Mouse (Mus musculus): ENCODE data around the gene Mxd1. TPM values are rescaled to one million over a fixed set of nuclear protein-coding genes. Genes with fewer than 3 reads are reported as not detected.

Gene Mxd1
- polyA plus RNA-seq, 1 experiment from 2014 or later: 11.9 TPM

GRCm38 (mm10) chr6:86658501-86658900 lies 10.5 kb downstream of the Mxd1 start:
- Histone ChIP-seq H3K9me3 (ENCODE audit: low read length) (no peaks in the 10 kb centered on the region), H3K4me1 (ENCODE audit: insufficient read depth, low read length) (no peaks in the 10 kb centered on the region), H3K4me3 (ENCODE audit: low read length) (no peak overlapping the region), H3K27me3 (ENCODE audit: insufficient read depth, low read length) (no peaks in the 10 kb centered on the region), H3K27ac (ENCODE audit: low read length) (no peak overlapping the region), H3K9ac (replicated peaks; ENCODE audit: low read length) (no peak overlapping the region), H3K4me2 (replicated peaks; ENCODE audit: low read depth, low read length) (no peak overlapping the region), H3K36me3 (ENCODE audit: insufficient read depth, low read length) (peaks cover 25% of the 10 kb centered on the region)
- ATAC-seq (ENCODE audit: low FRiP score, low TSS enrichment): no peak
- 77% methylated on average over 3 of the region's 3 CpGs for WGBS

GRCm38 (mm10) chr6:86654270-86654916 lies 14.6 kb downstream of the Mxd1 start:
- Histone ChIP-seq H3K4me1 (ENCODE audit: insufficient read depth, low read length) (no peaks in the 10 kb centered on the region), H3K27me3 (ENCODE audit: insufficient read depth, low read length) (no peaks in the 10 kb centered on the region), H3K27ac (ENCODE audit: low read length) (no peak overlapping the region), H3K4me3 (ENCODE audit: low read length) (no peak overlapping the region), H3K36me3 (ENCODE audit: insufficient read depth, low read length) (peaks cover 31% of the 10 kb centered on the region), H3K9ac (replicated peaks; ENCODE audit: low read length) (no peak overlapping the region), H3K9me3 (ENCODE audit: low read length) (no peaks in the 10 kb centered on the region), H3K4me2 (replicated peaks; ENCODE audit: low read depth, low read length) (no peak overlapping the region)
- 74% methylated on average over 9 of the region's 9 CpGs for WGBS
- no peak for ATAC-seq (ENCODE audit: low FRiP score, low TSS enrichment)

- peaks cover 35% of the 10 kb centered on the region for H3K36me3 ChIP-seq (ENCODE audit: insufficient read depth, low read length)
- H3K27ac ChIP-seq (ENCODE audit: low read length): no peak overlapping the region
- no peaks in the 10 kb centered on the region for H3K9me3 ChIP-seq (ENCODE audit: low read length)
- H3K9ac ChIP-seq (replicated peaks; ENCODE audit: low read length): no peak overlapping the region
- no peak overlapping the region for H3K4me3 ChIP-seq (ENCODE audit: low read length)
- no peaks in the 10 kb centered on the region for H3K4me1 ChIP-seq (ENCODE audit: insufficient read depth, low read length)
- H3K4me2 ChIP-seq (replicated peaks; ENCODE audit: low read depth, low read length): no peak overlapping the region
- 86% methylated on average over 6 of the region's 6 CpGs for WGBS
- H3K27me3 ChIP-seq (ENCODE audit: insufficient read depth, low read length): no peaks in the 10 kb centered on the region
- no peak for ATAC-seq (ENCODE audit: low FRiP score, low TSS enrichment)
Measured at GRCm38 (mm10) chr6:86653026-86653425, 15.9 kb downstream of the Mxd1 start.

- Histone ChIP-seq H3K27ac (ENCODE audit: low read length) (no peak overlapping the region), H3K4me2 (replicated peaks; ENCODE audit: low read depth, low read length) (no peak overlapping the region), H3K9me3 (ENCODE audit: low read length) (no peaks in the 10 kb centered on the region), H3K36me3 (ENCODE audit: insufficient read depth, low read length) (peaks cover 19% of the 10 kb centered on the region), H3K27me3 (ENCODE audit: insufficient read depth, low read length) (no peaks in the 10 kb centered on the region), H3K4me1 (ENCODE audit: insufficient read depth, low read length) (no peaks in the 10 kb centered on the region), H3K9ac (replicated peaks; ENCODE audit: low read length) (no peak overlapping the region), H3K4me3 (ENCODE audit: low read length) (no peak overlapping the region)
- WGBS: 76% methylated on average over 7 of the region's 7 CpGs
- ATAC-seq (ENCODE audit: low FRiP score, low TSS enrichment): no peak
Measured at GRCm38 (mm10) chr6:86646143-86646542, 22.8 kb downstream of the Mxd1 start.

GRCm38 (mm10) chr6:86645551-86645950 lies 23.4 kb downstream of the Mxd1 start:
- no peak for ATAC-seq (ENCODE audit: low FRiP score, low TSS enrichment)

GRCm38 (mm10) chr6:86644775-86645400 lies 24.1 kb downstream of the Mxd1 start:
- H3K4me1 ChIP-seq (ENCODE audit: insufficient read depth, low read length): no peaks in the 10 kb centered on the region
- WGBS: 83% methylated on average over 3 of the region's 3 CpGs
- no peak for ATAC-seq (ENCODE audit: low FRiP score, low TSS enrichment)

More at GRCm38 (mm10) chr6:86645551-86645950, 23.4 kb downstream of the Mxd1 start:
- Histone ChIP-seq H3K9me3 (ENCODE audit: low read length) (no peaks in the 10 kb centered on the region), H3K4me2 (replicated peaks; ENCODE audit: low read depth, low read length) (no peak overlapping the region), H3K27me3 (ENCODE audit: insufficient read depth, low read length) (no peaks in the 10 kb centered on the region), H3K36me3 (ENCODE audit: insufficient read depth, low read length) (peaks cover 13% of the 10 kb centered on the region), H3K27ac (ENCODE audit: low read length) (no peak overlapping the region), H3K4me1 (ENCODE audit: insufficient read depth, low read length) (no peaks in the 10 kb centered on the region), H3K9ac (replicated peaks; ENCODE audit: low read length) (no peak overlapping the region), H3K4me3 (ENCODE audit: low read length) (no peak overlapping the region)
- 63% methylated on average over 4 of the region's 4 CpGs for WGBS

GRCm38 (mm10) chr6:86641716-86642115 lies 27.2 kb downstream of the Mxd1 start:
- H3K4me1 ChIP-seq (ENCODE audit: insufficient read depth, low read length): no peaks in the 10 kb centered on the region
- H3K9ac ChIP-seq (replicated peaks; ENCODE audit: low read length): no peak overlapping the region
- WGBS: 70% methylated on average over 8 of the region's 8 CpGs
- no peaks in the 10 kb centered on the region for H3K27me3 ChIP-seq (ENCODE audit: insufficient read depth, low read length)
- no peak overlapping the region for H3K4me3 ChIP-seq (ENCODE audit: low read length)
- no peak overlapping the region for H3K27ac ChIP-seq (ENCODE audit: low read length)
- no peaks in the 10 kb centered on the region for H3K9me3 ChIP-seq (ENCODE audit: low read length)
- no peak overlapping the region for H3K4me2 ChIP-seq (replicated peaks; ENCODE audit: low read depth, low read length)
- ATAC-seq (ENCODE audit: low FRiP score, low TSS enrichment): no peak
- no peaks in the 10 kb centered on the region for H3K36me3 ChIP-seq (ENCODE audit: insufficient read depth, low read length)

More at GRCm38 (mm10) chr6:86644775-86645400, 24.1 kb downstream of the Mxd1 start:
- peaks cover 7% of the 10 kb centered on the region; the same call in 1 of the 2 replicates for H3K36me3 ChIP-seq (ENCODE audit: insufficient read depth, low read length)
- H3K4me2 ChIP-seq (replicated peaks; ENCODE audit: low read depth, low read length): no peak overlapping the region
- no peak overlapping the region for H3K27ac ChIP-seq (ENCODE audit: low read length)
- H3K4me3 ChIP-seq (ENCODE audit: low read length): no peak overlapping the region
- no peaks in the 10 kb centered on the region for H3K9me3 ChIP-seq (ENCODE audit: low read length)
- no peak overlapping the region for H3K9ac ChIP-seq (replicated peaks; ENCODE audit: low read length)
- H3K27me3 ChIP-seq (ENCODE audit: insufficient read depth, low read length): no peaks in the 10 kb centered on the region

- no peak overlapping the region for H3K9ac ChIP-seq (replicated peaks; ENCODE audit: low read length)
- no peaks in the 10 kb centered on the region for H3K27me3 ChIP-seq (ENCODE audit: insufficient read depth, low read length)
- no peaks in the 10 kb centered on the region for H3K9me3 ChIP-seq (ENCODE audit: low read length)
- no peak overlapping the region for H3K4me2 ChIP-seq (replicated peaks; ENCODE audit: low read depth, low read length)
- no peaks in the 10 kb centered on the region for H3K36me3 ChIP-seq (ENCODE audit: insufficient read depth, low read length)
- ATAC-seq (ENCODE audit: low FRiP score, low TSS enrichment): no peak
- no peak overlapping the region for H3K27ac ChIP-seq (ENCODE audit: low read length)
- H3K4me1 ChIP-seq (ENCODE audit: insufficient read depth, low read length): no peaks in the 10 kb centered on the region
- WGBS: 81% methylated on average over 8 of the region's 8 CpGs
- H3K4me3 ChIP-seq (ENCODE audit: low read length): no peak overlapping the region
Measured at GRCm38 (mm10) chr6:86640776-86641175, 28.2 kb downstream of the Mxd1 start.

- Histone ChIP-seq H3K36me3 (ENCODE audit: insufficient read depth, low read length) (no peaks in the 10 kb centered on the region), H3K27ac (ENCODE audit: low read length) (no peak overlapping the region), H3K9ac (replicated peaks; ENCODE audit: low read length) (no peak overlapping the region), H3K4me2 (replicated peaks; ENCODE audit: low read depth, low read length) (no peak overlapping the region), H3K27me3 (ENCODE audit: insufficient read depth, low read length) (no peaks in the 10 kb centered on the region), H3K4me3 (ENCODE audit: low read length) (no peak overlapping the region), H3K4me1 (ENCODE audit: insufficient read depth, low read length) (no peaks in the 10 kb centered on the region), H3K9me3 (ENCODE audit: low read length) (no peaks in the 10 kb centered on the region)
- WGBS: 79% methylated on average over 3 of the region's 3 CpGs
- ATAC-seq (ENCODE audit: low FRiP score, low TSS enrichment): no peak
Measured at GRCm38 (mm10) chr6:86640161-86640560, 28.8 kb downstream of the Mxd1 start.
